Mouse (Mus musculus) ES-Bruce4 (cell line): ENCODE results near the gene Myl12a.

Source experiments
- CTCF ChIP-seq: IDR thresholded peaks from one replicate; pipeline ENCODE4 v1.8.1; 2011; ENCODE audit warnings: low read depth, low read length
- EP300 ChIP-seq: IDR thresholded peaks from 2 replicates; pipeline ENCODE4 v1.6.1; 2011; ENCODE audit warnings: low read depth, low read length; ENCODE audit not compliant: insufficient read depth

- TF ChIP-seq EP300 (no peak), CTCF (no peak)
Observed at GRCm38 (mm10) chr17:71019860-71020259, 17.2 kb upstream of the Myl12a start.
